Mouse (Mus musculus) C3H10T1/2 (cell line): ENCODE data around the gene C030005K15Rik. TPM values are rescaled to one million over a fixed set of nuclear protein-coding genes. Genes with fewer than 3 reads are reported as not detected.

Source experiments
- polyA plus RNA-seq, 2 experiments: library from polyadenylated mRNA; unstranded; fragments of >200 nt; fragmentation: generic; extraction: Trizol; gene quantifications; one replicate each; pipeline ENCODE4 v1.2.1; 2012; ENCODE audit warnings: missing spikeins in 2 of 2

Gene C030005K15Rik
- polyA plus RNA-seq: not detected

GRCm38 (mm10) chr10:97726655-97727054, at the start of gene C030005K15Rik:
Gene C030005K15Rik (minus strand): TSS chr10:97726755.

DNA sequence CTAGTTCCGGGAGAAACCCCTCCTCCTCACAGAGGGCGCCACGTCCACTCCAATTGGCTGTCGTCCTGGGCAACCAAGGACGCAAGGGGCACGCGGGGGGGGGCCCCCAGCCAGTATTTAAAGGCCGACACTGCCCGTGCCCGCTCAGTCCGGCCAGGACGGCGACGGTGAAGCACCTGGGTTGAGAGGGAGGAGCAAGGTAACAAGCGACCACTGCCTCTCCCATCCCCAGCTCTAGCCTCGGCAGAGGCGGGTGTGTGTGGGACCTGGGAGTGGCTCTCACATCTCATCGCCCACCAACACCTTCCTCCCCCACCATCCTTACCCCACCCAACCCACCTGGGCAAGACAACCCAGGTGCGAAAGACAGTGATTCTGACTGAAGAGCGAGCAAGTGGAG, 33.6 kb downstream of the C030005K15Rik start, which contains the start of gene Ccer1:
Gene Ccer1 (plus strand): TSS at position 147 of the 400 bp plus-strand sequence.

Other genes starting within 250 kb of the C030005K15Rik start
- gene Dcn, start 247.1 kb downstream of the C030005K15Rik start, polyA plus RNA-seq: 100 to 1,000 TPM in 1 of 2 experiments, under 1 TPM in 1; 0.71 to 165 TPM
- 10 to 100 TPM in 1 of 2 experiments, not detected in 1; 10.2 TPM for gene Lum, start 161.6 kb downstream of the C030005K15Rik start, polyA plus RNA-seq
- gene Kera, start 119.9 kb downstream of the C030005K15Rik start, polyA plus RNA-seq: 1 to 10 TPM in 1 of 2 experiments, not detected in 1; 1.9 TPM
- gene Epyc, start 82.7 kb downstream of the C030005K15Rik start, polyA plus RNA-seq: 1 to 10 TPM in 1 of 2 experiments, not detected in 1; 1.2 TPM
- gene Ccer1, start 33.7 kb downstream of the C030005K15Rik start, polyA plus RNA-seq: not detected